Mouse (Mus musculus) urinary bladder, postnatal 14 days (tissue): ENCODE measurements around the gene Gm17545.

Experiments
- DNase-seq: peaks from one replicate; pipeline ENCODE4 v3.0.0; 2021; ENCODE audit warnings: low spot score

The Gm17545 gene

GRCm38 (mm10) chr9:22445123-22445522 is 9.0 kb upstream of the Gm17545 start:
- DNase-seq: no peak

- DNase-seq: no peak
These were observed 6.9 kb upstream of the Gm17545 start for GRCm38 (mm10) chr9:22447213-22447612.

- DNase-seq: no peak
These were observed 5.7 kb upstream of the Gm17545 start for GRCm38 (mm10) chr9:22448420-22448819.

GRCm38 (mm10) chr9:22449209-22449608 is 4.9 kb upstream of the Gm17545 start:
- DNase-seq: no peak

- DNase-seq: no peak
These were observed 1.4 kb upstream of the Gm17545 start for GRCm38 (mm10) chr9:22452697-22453096.

- no peak for DNase-seq
These were observed 577 bp upstream of the Gm17545 start for GRCm38 (mm10) chr9:22453501-22453924.

GRCm38 (mm10) chr9:22455041-22455440 is 951 bp downstream of the Gm17545 start:
- no peak for DNase-seq

GRCm38 (mm10) chr9:22457142-22457835 is 3.2 kb downstream of the Gm17545 start:
- no peak for DNase-seq

GRCm38 (mm10) chr9:22461946-22462345 is 7.9 kb downstream of the Gm17545 start:
- DNase-seq: no peak

- no peak for DNase-seq
These were observed 12.1 kb downstream of the Gm17545 start for GRCm38 (mm10) chr9:22466212-22466611.

- DNase-seq: peak; percentile 34
These were observed 13.5 kb downstream of the Gm17545 start for GRCm38 (mm10) chr9:22467371-22468169.

- peak; percentile 62 for DNase-seq
These were observed 14.2 kb downstream of the Gm17545 start for GRCm38 (mm10) chr9:22468170-22468898.

GRCm38 (mm10) chr9:22468899-22469259 is 14.8 kb downstream of the Gm17545 start:
- DNase-seq: no peak

- DNase-seq: no peak
These were observed 15.6 kb downstream of the Gm17545 start, which contains the start of gene Rp9 for GRCm38 (mm10) chr9:22469643-22470042. Rp9 (minus strand) TSS chr9:22469743.

GRCm38 (mm10) chr9:22475424-22475868 is 21.4 kb downstream of the Gm17545 start, which contains the start of gene Bbs9:
Bbs9 (plus strand) TSS chr9:22475715.
- DNase-seq: peak; percentile 91

GRCm38 (mm10) chr9:22476265-22476664 is 22.2 kb downstream of the Gm17545 start:
- DNase-seq: no peak

GRCm38 (mm10) chr9:22478946-22479345 is 24.9 kb downstream of the Gm17545 start:
- no peak for DNase-seq

GRCm38 (mm10) chr9:22483866-22484561 is 29.9 kb downstream of the Gm17545 start:
- DNase-seq: no peak

- peak; percentile 30 for DNase-seq
These were observed 30.6 kb downstream of the Gm17545 start for GRCm38 (mm10) chr9:22484562-22485308.

GRCm38 (mm10) chr9:22486211-22486610 is 32.1 kb downstream of the Gm17545 start:
- no peak for DNase-seq

GRCm38 (mm10) chr9:22488963-22489362 is 34.9 kb downstream of the Gm17545 start:
- DNase-seq: no peak
